Mouse (Mus musculus): ENCODE measurements at regions not wholly inside any gene's neighbourhood (a gene's known extent, or its start where the extent isn't known, plus 50 kb on each side); places are given as distances from the start of the nearest gene placed in this dataset.

- no peak for DNase-seq (ENCODE audit: low read depth, low spot score)
- no peaks in the 10 kb centered on the region for H3K36me3 ChIP-seq (ENCODE audit: control insufficient read depth, insufficient read depth, low read length, poor library complexity, severe bottlenecking)
- no peaks in the 10 kb centered on the region for H3K9me3 ChIP-seq (ENCODE audit: control insufficient read depth, insufficient read depth, low read depth, low read length)
- no peak overlapping the region for H3K27ac ChIP-seq (ENCODE audit: insufficient read depth, low read depth, low read length, poor library complexity, severe bottlenecking)
- no peak overlapping the region for H3K4me3 ChIP-seq (ENCODE audit: insufficient read depth in 1 of 2, low read depth in 1 of 2, low read length in 2 of 2, poor library complexity in 1 of 2, severe bottlenecking in 1 of 2)
- in situ Hi-C loops (cut with MboI; ENCODE audit: low sequenced_read_pairs in 2 of 2, unreplicated experiment in 2 of 2), result no loop called here
- H3K9ac ChIP-seq (ENCODE audit: insufficient read depth, low read depth, low read length, poor library complexity, severe bottlenecking), result no peak overlapping the region
- no peaks in the 10 kb centered on the region for H3K4me1 ChIP-seq (ENCODE audit: control insufficient read depth in 2 of 2, insufficient read depth in 2 of 2, low read length in 2 of 2, poor library complexity in 1 of 2)
- TF ChIP-seq ZC3H11A (IDR thresholded peaks at IDR 0.05; ENCODE audit: borderline replicate concordance, low read depth, low read length) (no peak), HCFC1 (IDR thresholded peaks at IDR 0.05; ENCODE audit: borderline replicate concordance, insufficient read depth, low read length) (no peak), CHD2 (IDR thresholded peaks at IDR 0.05; ENCODE audit: low read depth, low read length) (no peak), ZNF384 (IDR thresholded peaks at IDR 0.05; ENCODE audit: low read depth, low read length) (no peak), MAFK (IDR thresholded peaks at IDR 0.05; ENCODE audit: insufficient read depth, low read depth, low read length) (no peak)
These were observed 624.1 kb downstream of the Rnf144a start for GRCm38 (mm10) chr12:25790956-25791355.

DNA sequence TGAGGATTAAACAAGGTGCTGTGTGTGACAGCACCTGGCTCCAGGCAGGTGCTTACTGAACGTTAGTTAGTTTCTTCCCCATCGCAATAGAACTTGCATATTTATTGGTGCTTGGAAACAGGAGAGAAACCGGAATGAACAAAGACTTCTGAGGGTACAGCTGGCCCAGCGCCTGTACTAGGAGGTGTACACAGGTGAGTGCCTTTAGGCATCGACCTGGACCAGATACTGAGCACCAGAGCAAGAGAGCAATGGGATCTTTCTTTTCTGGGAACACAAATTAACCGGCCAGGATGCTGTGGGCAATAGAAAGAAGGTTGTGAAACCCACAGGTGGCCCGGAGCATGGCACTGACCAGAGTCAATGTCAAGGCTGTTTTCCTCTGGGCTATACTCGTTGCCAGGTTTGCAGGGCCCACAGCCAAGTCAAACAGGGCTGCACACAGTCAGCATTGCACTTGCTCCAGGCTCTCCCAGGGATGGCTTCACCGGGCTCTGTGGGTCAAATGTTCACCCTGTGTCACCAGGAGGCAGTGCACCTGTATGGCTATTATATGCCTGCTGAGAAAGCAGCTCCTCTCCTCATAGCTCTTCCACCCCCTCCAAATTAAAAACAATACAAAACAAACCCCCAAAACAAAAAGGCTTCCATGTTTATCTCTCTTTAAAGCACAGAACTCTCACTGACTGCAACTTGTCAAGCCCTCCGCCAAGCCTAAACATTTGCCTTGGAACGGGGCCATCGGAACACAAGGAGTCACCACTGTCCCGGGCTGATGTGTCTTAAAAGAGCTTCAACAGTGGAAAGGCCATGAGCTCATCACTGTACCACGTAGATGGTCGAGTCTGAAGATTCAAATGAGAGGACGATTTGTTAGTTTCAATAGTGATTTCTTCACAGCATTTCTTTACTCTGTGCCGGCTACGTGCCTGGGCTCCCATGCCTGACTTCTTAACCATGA, 629.1 kb downstream of the Rnf144a start:
- Histone ChIP-seq H3K27ac (ENCODE audit: insufficient read depth, low read depth, low read length, poor library complexity, severe bottlenecking) (no peak overlapping the region), H3K9me3 (ENCODE audit: control insufficient read depth, insufficient read depth, low read depth, low read length) (no peaks in the 10 kb centered on the region), H3K4me1 (ENCODE audit: control insufficient read depth in 2 of 2, insufficient read depth in 2 of 2, low read length in 2 of 2, poor library complexity in 1 of 2) (peaks cover 0 to 4% of the 10 kb centered on the region in 2 experiments; a peak in 1 of 4 replicates), H3K36me3 (ENCODE audit: control insufficient read depth, insufficient read depth, low read length, poor library complexity, severe bottlenecking) (no peaks in the 10 kb centered on the region), H3K4me3 (ENCODE audit: insufficient read depth in 1 of 2, low read depth in 1 of 2, low read length in 2 of 2, poor library complexity in 1 of 2, severe bottlenecking in 1 of 2) (no peak overlapping the region), H3K9ac (ENCODE audit: insufficient read depth, low read depth, low read length, poor library complexity, severe bottlenecking) (no peak overlapping the region)
- in situ Hi-C loops (cut with MboI; ENCODE audit: low sequenced_read_pairs in 2 of 2, unreplicated experiment in 2 of 2), result no loop called here
- TF ChIP-seq HCFC1 (IDR thresholded peaks at IDR 0.05; ENCODE audit: borderline replicate concordance, insufficient read depth, low read length), result no peak
- TF ChIP-seq CHD2 (IDR thresholded peaks at IDR 0.05; ENCODE audit: low read depth, low read length), result no peak
- no peak for TF ChIP-seq ZC3H11A (IDR thresholded peaks at IDR 0.05; ENCODE audit: borderline replicate concordance, low read depth, low read length)
- no peak for TF ChIP-seq ZNF384 (IDR thresholded peaks at IDR 0.05; ENCODE audit: low read depth, low read length)
- no peak for TF ChIP-seq MAFK (IDR thresholded peaks at IDR 0.05; ENCODE audit: insufficient read depth, low read depth, low read length)
- no peak for DNase-seq (ENCODE audit: low read depth, low spot score)

GRCm38 (mm10) chr12:25784401-25784800, 630.7 kb downstream of the Rnf144a start:
- TF ChIP-seq ZNF384 (IDR thresholded peaks at IDR 0.05; ENCODE audit: low read depth, low read length) (no peak), MAFK (IDR thresholded peaks at IDR 0.05; ENCODE audit: insufficient read depth, low read depth, low read length) (no peak), ZC3H11A (IDR thresholded peaks at IDR 0.05; ENCODE audit: borderline replicate concordance, low read depth, low read length) (no peak), CHD2 (IDR thresholded peaks at IDR 0.05; ENCODE audit: low read depth, low read length) (no peak), HCFC1 (IDR thresholded peaks at IDR 0.05; ENCODE audit: borderline replicate concordance, insufficient read depth, low read length) (no peak)
- in situ Hi-C loops (cut with MboI; ENCODE audit: low sequenced_read_pairs in 2 of 2, unreplicated experiment in 2 of 2), result no loop called here
- no peaks in the 10 kb centered on the region for H3K9me3 ChIP-seq (ENCODE audit: control insufficient read depth, insufficient read depth, low read depth, low read length)
- no peaks in the 10 kb centered on the region for H3K36me3 ChIP-seq (ENCODE audit: control insufficient read depth, insufficient read depth, low read length, poor library complexity, severe bottlenecking)
- no peak for DNase-seq (ENCODE audit: low read depth, low spot score)
- no peak overlapping the region for H3K4me3 ChIP-seq (ENCODE audit: insufficient read depth in 1 of 2, low read depth in 1 of 2, low read length in 2 of 2, poor library complexity in 1 of 2, severe bottlenecking in 1 of 2)
- no peak overlapping the region for H3K9ac ChIP-seq (ENCODE audit: insufficient read depth, low read depth, low read length, poor library complexity, severe bottlenecking)
- no peak overlapping the region for H3K27ac ChIP-seq (ENCODE audit: insufficient read depth, low read depth, low read length, poor library complexity, severe bottlenecking)
- H3K4me1 ChIP-seq (ENCODE audit: control insufficient read depth in 2 of 2, insufficient read depth in 2 of 2, low read length in 2 of 2, poor library complexity in 1 of 2), result peaks cover 0 to 4% of the 10 kb centered on the region in 2 experiments; a peak in 1 of 4 replicates

GRCm38 (mm10) chr12:25782972-25783717, 631.9 kb downstream of the Rnf144a start:
- in situ Hi-C loops (cut with MboI; ENCODE audit: low sequenced_read_pairs in 2 of 2, unreplicated experiment in 2 of 2), result no loop called here
- no peak overlapping the region for H3K4me3 ChIP-seq (ENCODE audit: insufficient read depth in 1 of 2, low read depth in 1 of 2, low read length in 2 of 2, poor library complexity in 1 of 2, severe bottlenecking in 1 of 2)
- H3K27ac ChIP-seq (ENCODE audit: insufficient read depth, low read depth, low read length, poor library complexity, severe bottlenecking), result no peak overlapping the region
- H3K9ac ChIP-seq (ENCODE audit: insufficient read depth, low read depth, low read length, poor library complexity, severe bottlenecking), result no peak overlapping the region
- no peak for DNase-seq (ENCODE audit: low read depth, low spot score)
- no peaks in the 10 kb centered on the region for H3K36me3 ChIP-seq (ENCODE audit: control insufficient read depth, insufficient read depth, low read length, poor library complexity, severe bottlenecking)
- H3K4me1 ChIP-seq (ENCODE audit: control insufficient read depth in 2 of 2, insufficient read depth in 2 of 2, low read length in 2 of 2, poor library complexity in 1 of 2), result peaks cover 0 to 4% of the 10 kb centered on the region in 2 experiments; a peak in 1 of 4 replicates
- no peaks in the 10 kb centered on the region for H3K9me3 ChIP-seq (ENCODE audit: control insufficient read depth, insufficient read depth, low read depth, low read length)
- TF ChIP-seq MAFK (IDR thresholded peaks at IDR 0.05; ENCODE audit: insufficient read depth, low read depth, low read length) (no peak), ZC3H11A (IDR thresholded peaks at IDR 0.05; ENCODE audit: borderline replicate concordance, low read depth, low read length) (no peak), ZNF384 (IDR thresholded peaks at IDR 0.05; ENCODE audit: low read depth, low read length) (no peak), CHD2 (IDR thresholded peaks at IDR 0.05; ENCODE audit: low read depth, low read length) (no peak), HCFC1 (IDR thresholded peaks at IDR 0.05; ENCODE audit: borderline replicate concordance, insufficient read depth, low read length) (no peak)
